Mouse (Mus musculus) embryo, embryonic 11.5 days (tissue): ENCODE data around the gene Fbxo36.

ENCODE experiments used
- DNase-seq: peaks from one replicate; pipeline ENCODE4 v3.0.0-alpha.2; 2012; ENCODE audit warnings: low read depth, low spot score

The Fbxo36 gene

GRCm38 (mm10) chr1:84839309-84840017, at the start of gene Fbxo36:
Gene Fbxo36, plus strand, starts transcription at chr1:84839841.
- peak; percentile 90 for DNase-seq

GRCm38 (mm10) chr1:84791393-84791792, 48.2 kb upstream of the Fbxo36 start:
- DNase-seq = no peak

GRCm38 (mm10) chr1:84795335-84795734, 44.3 kb upstream of the Fbxo36 start:
- no peak for DNase-seq

DNA sequence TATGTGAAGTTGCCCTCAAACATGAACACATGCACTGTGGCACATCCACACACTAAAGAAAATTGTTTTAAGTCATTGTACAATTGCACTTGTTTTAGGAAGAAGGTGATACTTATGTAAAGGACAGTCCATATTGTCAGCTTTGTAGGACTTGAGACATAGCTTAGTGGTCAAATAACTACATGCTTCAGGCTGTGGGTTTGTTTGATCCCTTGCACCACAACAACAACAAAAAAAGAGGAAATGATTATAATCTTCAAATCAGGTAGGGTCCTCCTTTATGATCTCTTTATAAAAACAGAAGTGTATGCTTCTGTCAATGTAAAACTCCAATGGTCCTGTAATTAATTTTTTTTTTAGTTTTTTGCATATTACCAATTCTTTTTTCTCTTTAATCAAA, 40.5 kb upstream of the Fbxo36 start:
- no peak for DNase-seq

GRCm38 (mm10) chr1:84803788-84804187, 35.9 kb upstream of the Fbxo36 start:
- no peak for DNase-seq

- no peak for DNase-seq
These were observed 22.0 kb upstream of the Fbxo36 start for GRCm38 (mm10) chr1:84817596-84817995.

DNA sequence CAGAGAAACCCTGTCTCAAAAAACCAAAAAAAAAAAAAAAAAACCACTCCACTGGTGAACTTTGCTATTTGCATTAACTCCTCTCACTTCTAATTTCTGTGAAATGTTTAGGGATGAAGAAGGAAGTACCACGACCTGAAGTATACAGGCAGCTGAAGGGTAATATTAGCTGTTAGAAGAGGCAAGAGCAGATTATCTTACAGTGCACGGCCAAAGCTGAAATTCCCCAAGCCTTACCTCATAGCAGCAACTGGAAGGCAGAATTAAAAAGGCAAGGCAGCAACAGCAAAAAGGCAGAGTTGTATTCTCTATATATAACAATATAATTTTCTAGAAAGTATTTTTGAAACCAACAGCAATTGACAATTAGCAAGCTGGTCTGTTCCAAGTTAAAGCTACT, 14.6 kb upstream of the Fbxo36 start:
- no peak for DNase-seq

DNA sequence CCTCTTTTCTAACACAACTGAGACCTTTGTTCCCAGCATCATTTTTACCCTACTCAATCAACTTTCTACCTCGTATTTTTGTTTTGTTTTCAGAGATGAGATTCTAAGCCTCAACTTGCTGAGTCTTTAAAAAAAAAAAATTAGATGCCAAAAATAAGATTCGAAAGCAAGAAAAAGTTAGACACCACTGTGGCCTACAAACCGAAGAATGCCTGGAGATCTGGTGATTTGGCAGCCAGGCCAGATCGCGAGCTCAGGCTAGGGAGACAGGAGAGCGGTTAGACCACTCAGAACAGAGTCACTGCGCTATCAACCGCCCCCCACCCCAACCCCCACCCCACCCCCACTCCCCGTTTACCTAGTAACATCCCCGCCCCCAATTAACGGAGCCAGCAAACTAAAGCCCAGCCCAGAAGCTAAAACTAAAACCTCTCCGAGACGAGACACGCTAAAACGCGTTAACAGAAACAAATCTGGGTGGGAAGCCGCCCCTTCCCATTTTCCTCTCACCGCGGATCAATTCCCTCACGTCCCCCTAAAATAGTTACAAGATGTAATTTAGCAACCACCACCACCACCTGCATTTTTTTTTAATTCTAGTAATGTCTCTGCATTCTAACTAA, 2.0 kb upstream of the Fbxo36 start:
- no peak for DNase-seq

- peak; percentile 9 for DNase-seq
These were observed 1.5 kb upstream of the Fbxo36 start for GRCm38 (mm10) chr1:84838156-84838555.

DNA sequence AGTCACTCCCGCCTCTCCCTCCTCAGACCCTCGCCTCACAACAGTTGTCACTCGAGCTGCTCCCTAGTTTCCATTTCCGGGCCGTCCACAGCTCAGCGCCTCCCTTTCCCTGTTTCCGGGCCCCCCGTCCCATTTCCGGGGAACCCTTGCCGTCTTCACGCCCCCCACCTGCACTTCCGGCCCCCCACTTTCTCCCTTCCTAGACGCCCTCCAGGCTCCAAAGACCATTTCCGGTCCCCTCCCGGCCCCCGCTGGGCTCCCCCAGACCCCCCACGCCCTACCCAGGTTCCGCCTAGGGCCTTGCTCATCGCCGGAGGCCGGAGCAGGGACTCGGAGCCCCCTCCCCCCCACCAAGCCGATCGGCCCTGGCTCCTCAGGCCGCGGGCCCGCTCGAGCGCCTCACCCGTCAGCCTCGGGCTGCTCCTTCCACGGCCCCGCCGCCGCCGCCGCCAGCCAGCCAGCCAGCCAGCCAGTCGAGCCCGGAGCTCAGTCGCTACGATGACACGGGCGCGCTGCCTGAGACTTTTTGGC, 955 bp upstream of the Fbxo36 start:
- DNase-seq = peak; percentile 35

- no peak for DNase-seq
These were observed 500 bp downstream of the Fbxo36 start, which contains the start of gene Trip12 for GRCm38 (mm10) chr1:84840018-84840664. Gene Trip12, minus strand, starts transcription at chr1:84840516.

DNA sequence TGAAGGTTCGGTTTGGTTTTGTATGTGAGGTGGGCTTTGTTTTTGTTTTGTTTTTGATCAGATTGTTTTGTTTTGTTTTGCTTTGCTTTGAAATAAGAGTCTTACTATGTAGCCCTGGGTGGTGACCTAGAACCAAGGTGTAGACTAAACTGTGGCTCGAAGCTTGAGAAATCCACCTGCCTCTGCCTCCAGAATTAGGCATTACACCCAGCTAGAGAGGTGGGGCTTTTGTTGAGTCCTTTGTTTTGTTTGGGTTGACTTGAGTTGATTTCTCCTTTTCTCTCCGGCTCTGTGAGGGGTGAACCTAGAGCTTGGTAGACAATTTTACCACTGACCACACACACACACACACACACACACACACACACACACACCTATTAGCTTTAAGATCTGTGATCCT, 1.4 kb downstream of the Fbxo36 start:
- DNase-seq = no peak

DNA sequence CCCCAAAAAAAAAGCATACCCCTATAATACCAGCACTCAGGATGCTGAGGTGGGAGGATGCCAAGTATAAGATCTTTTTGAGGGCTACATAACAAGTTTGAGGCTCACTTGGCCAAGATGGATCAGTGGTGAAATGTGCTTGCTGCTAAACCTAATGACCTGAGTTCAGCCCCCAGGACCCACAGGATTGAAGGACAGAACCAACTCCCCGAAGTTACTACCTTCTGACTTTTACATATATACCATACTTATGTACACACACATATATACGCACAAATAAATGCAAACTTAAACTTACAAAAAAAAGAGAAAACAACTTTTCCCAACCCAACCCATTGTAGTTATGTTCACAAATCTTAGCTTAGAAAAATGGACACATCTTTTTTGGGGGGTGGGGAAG, 3.7 kb downstream of the Fbxo36 start:
- DNase-seq = no peak

DNA sequence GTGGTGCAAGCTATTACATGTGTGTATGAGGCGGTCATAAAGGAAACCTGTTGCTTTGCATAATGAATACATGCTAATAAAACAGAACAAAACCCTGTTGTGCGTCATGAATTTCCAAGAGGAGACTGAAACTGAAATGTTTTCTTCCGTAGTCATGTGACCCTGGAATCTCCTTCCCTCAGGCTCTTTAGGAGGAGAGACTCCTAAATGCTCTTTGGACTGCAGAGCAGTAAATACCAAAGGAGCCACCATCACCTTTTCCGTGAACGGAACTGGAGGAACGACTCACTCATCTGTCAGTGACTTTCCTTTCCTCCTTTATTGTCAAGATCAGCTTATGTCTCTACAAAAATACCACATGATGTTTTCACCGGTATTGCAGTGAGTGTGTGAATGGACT, 8.1 kb downstream of the Fbxo36 start:
- DNase-seq = no peak

- DNase-seq = no peak
These were observed 8.7 kb downstream of the Fbxo36 start for GRCm38 (mm10) chr1:84848335-84848734.

GRCm38 (mm10) chr1:84848801-84849455, 9.3 kb downstream of the Fbxo36 start:
- no peak for DNase-seq

- no peak for DNase-seq
These were observed 10.2 kb downstream of the Fbxo36 start for GRCm38 (mm10) chr1:84849804-84850203.

DNA sequence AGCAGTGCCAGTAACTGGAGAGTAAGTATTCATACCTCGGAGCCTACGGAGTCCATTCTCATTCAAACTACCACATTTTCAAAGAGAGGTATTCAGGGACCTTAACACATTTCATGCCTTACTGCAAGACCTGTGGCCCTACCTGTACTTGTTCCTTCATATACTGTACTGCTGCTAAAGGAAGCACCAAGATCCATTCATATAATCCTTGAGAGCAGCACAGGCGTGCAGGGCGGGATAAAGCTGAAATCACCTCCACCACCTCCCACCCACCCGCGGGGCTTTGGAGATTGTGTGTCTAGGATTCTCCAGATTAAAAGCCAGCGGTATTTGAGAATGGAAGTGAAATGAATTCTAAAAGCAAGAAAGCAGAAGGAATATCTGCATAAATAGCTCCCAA, 10.8 kb downstream of the Fbxo36 start:
- DNase-seq = no peak

- no peak for DNase-seq
These were observed 12.0 kb downstream of the Fbxo36 start for GRCm38 (mm10) chr1:84851512-84852235.

DNA sequence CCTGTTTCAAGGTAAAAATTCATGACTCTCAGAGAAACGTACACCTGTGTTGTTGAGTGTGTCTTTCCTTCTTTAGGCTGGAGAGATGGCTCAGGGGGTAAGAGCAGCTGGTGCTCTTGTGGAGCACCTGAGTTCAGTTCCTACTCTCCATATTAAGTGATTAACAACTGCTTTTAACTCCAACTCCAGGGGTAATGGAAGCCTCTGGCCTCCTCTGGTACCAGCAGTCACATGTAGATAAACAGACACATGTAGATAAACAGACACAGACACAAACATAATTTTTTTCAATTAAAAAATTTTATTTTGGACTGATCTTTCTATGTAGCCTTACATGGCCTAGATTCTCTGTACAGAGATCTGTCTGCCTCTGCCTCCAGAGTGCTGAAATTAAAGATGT, 14.1 kb downstream of the Fbxo36 start:
- DNase-seq = no peak

DNA sequence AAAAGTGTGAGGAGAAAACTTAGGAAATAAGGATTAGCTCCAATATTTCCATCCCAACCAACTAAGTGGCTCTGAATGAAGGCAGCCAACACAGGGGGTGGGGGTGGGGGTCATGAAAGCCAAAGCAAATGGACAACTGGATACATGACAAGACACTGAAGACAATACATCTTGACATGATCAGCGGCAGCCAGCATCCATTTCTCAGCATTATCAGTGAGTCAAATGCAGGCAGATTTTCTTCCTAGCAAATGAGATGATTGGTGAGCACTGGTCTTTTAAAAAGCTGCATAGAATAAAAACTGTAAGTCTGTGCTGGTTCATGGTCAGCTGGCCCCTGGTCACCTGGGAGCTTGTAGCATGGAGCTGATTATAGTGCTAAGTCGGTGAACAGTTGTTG, 15.3 kb downstream of the Fbxo36 start:
- DNase-seq = no peak
